Mouse (Mus musculus) G1E (cell line): ENCODE results near the gene Clec4f. TPM values are rescaled to one million over a fixed set of nuclear protein-coding genes. Genes with fewer than 3 reads are reported as not detected.
A peak's percentile ranks its signal among the peaks of the same experiment; 100 is the strongest.

Experiments used
- ATAC-seq: 2 replicates; pipeline ENCODE4 v1.8.0; 2016; ENCODE audit warnings: mild to moderate bottlenecking; ENCODE audit not compliant: insufficient number of reproducible peaks, poor library complexity, low FRiP score, severe bottlenecking; ENCODE audit errors: extremely low read depth
- DNase-seq: peaks from one replicate; pipeline ENCODE4 v3.0.0; 2012; ENCODE audit warnings: low spot score
- H3K27me3 ChIP-seq: 2 replicates; pipeline ENCODE4 v1.6.1; 2012; ENCODE audit warnings: mild to moderate bottlenecking, low read length, inconsistent platforms; ENCODE audit not compliant: insufficient read depth
- H3K36me3 ChIP-seq: replicated peaks from 2 replicates; pipeline ENCODE3; 2012; ENCODE audit warnings: mild to moderate bottlenecking, inconsistent platforms
- H3K4me1 ChIP-seq: 2 replicates; pipeline ENCODE4 v1.6.1; 2012; ENCODE audit warnings: low read depth, low read length, inconsistent platforms, mixed read lengths; ENCODE audit not compliant: insufficient read depth
- H3K4me3 ChIP-seq: 2 replicates; pipeline ENCODE4 v1.5.1; 2012; ENCODE audit warnings: low read depth, mild to moderate bottlenecking, inconsistent platforms, low read length, moderate library complexity, mixed read lengths
- H3K9me3 ChIP-seq: replicated peaks from 2 replicates; pipeline ENCODE4 v1.6.1; 2012; ENCODE audit warnings: inconsistent platforms
- CTCF ChIP-seq: IDR thresholded peaks from 2 replicates; pipeline ENCODE4 v1.5.1; 2012; ENCODE audit warnings: low read depth, low read length, inconsistent platforms, mixed read lengths
- GATA1 ChIP-seq: IDR thresholded peaks from 2 replicates; pipeline ENCODE4 v1.6.1; 2012; ENCODE audit warnings: borderline replicate concordance, low read length, inconsistent platforms, mixed read lengths
- GATA2 ChIP-seq: IDR thresholded peaks from 2 replicates; pipeline ENCODE4 v1.6.1; 2012; ENCODE audit warnings: low read depth, low read length, inconsistent platforms, borderline replicate concordance
- POLR2AphosphoS5 ChIP-seq: IDR thresholded peaks from 2 replicates; pipeline ENCODE4 v1.6.1; 2012; ENCODE audit warnings: low read depth, low read length, inconsistent platforms; ENCODE audit not compliant: insufficient replicate concordance
- TAL1 ChIP-seq: conservative IDR thresholded peaks from 2 replicates; pipeline ENCODE4 v1.6.1; 2012; ENCODE audit warnings: low read depth, low read length, inconsistent platforms, mixed read lengths
- polyA plus RNA-seq: library from polyadenylated mRNA; stranded (reverse); fragments of >175 nt; gene quantifications from 2 replicates; pipeline ENCODE4 v1.2.3, GENCODE M21; 2012
- total RNA-seq, 2 experiments: library from RNA; stranded (forward) in 1 of 2; stranded (reverse) in 1 of 2; fragments of 200-1000 nt in 1 of 2; fragments of >200 nt in 1 of 2; fragmentation: Nextera tagmentation in 1 of 2; gene quantifications; 2 replicates each; pipeline ENCODE4 v1.2.3; 2014 to 2017

Clec4f gene
- total and polyA plus RNA-seq, 3 experiments, result 0.05 TPM; not detected in 2

GRCm38 (mm10) chr6:83701001-83701400 lies 45.0 kb upstream of the Clec4f start:
- H3K9me3 ChIP-seq, result no peaks in the 10 kb centered on the region
- no peak overlapping the region for H3K4me3 ChIP-seq
- H3K27me3 ChIP-seq, result peaks cover 76% of the 10 kb centered on the region
- no peaks in the 10 kb centered on the region for H3K36me3 ChIP-seq
- DNase-seq (no peak), ATAC-seq (no peak)
- H3K4me1 ChIP-seq, result no peaks in the 10 kb centered on the region
- TF ChIP-seq TAL1 (no peak), POLR2AphosphoS5 (no peak), CTCF (no peak), GATA2 (no peak), GATA1 (no peak)

GRCm38 (mm10) chr6:83699971-83700370 lies 44.0 kb upstream of the Clec4f start:
- TF ChIP-seq GATA1, result no peak
- TF ChIP-seq POLR2AphosphoS5, result no peak
- ATAC-seq (no peak), DNase-seq (no peak)
- H3K4me1 ChIP-seq, result no peaks in the 10 kb centered on the region
- no peak overlapping the region for H3K4me3 ChIP-seq
- H3K36me3 ChIP-seq, result no peaks in the 10 kb centered on the region
- no peaks in the 10 kb centered on the region for H3K9me3 ChIP-seq
- H3K27me3 ChIP-seq, result peaks cover 78% of the 10 kb centered on the region

GRCm38 (mm10) chr6:83697932-83698331 lies 41.9 kb upstream of the Clec4f start:
- Histone ChIP-seq H3K4me1 (no peaks in the 10 kb centered on the region), H3K4me3 (no peak overlapping the region), H3K36me3 (no peaks in the 10 kb centered on the region), H3K27me3 (peaks cover 72% of the 10 kb centered on the region), H3K9me3 (no peaks in the 10 kb centered on the region)
- no peak for ATAC-seq
- no peak for TF ChIP-seq POLR2AphosphoS5
- no peak for TF ChIP-seq TAL1
- TF ChIP-seq GATA2, result no peak
- TF ChIP-seq GATA1, result no peak
- DNase-seq, result no peak

GRCm38 (mm10) chr6:83696684-83697083 lies 40.7 kb upstream of the Clec4f start:
- DNase-seq (no peak), ATAC-seq (no peak)

GRCm38 (mm10) chr6:83695731-83696130 lies 39.7 kb upstream of the Clec4f start:
- DNase-seq (no peak), ATAC-seq (no peak)
- Histone ChIP-seq H3K36me3 (no peaks in the 10 kb centered on the region), H3K4me1 (no peaks in the 10 kb centered on the region), H3K9me3 (no peaks in the 10 kb centered on the region), H3K4me3 (no peak overlapping the region), H3K27me3 (peaks cover 69% of the 10 kb centered on the region)
- no peak for TF ChIP-seq TAL1

More at GRCm38 (mm10) chr6:83696684-83697083, 40.7 kb upstream of the Clec4f start:
- no peak for TF ChIP-seq GATA1
- TF ChIP-seq POLR2AphosphoS5, result no peak
- no peak for TF ChIP-seq TAL1
- no peak for TF ChIP-seq CTCF
- TF ChIP-seq GATA2, result no peak
- peaks cover 73% of the 10 kb centered on the region for H3K27me3 ChIP-seq
- H3K4me1 ChIP-seq, result no peaks in the 10 kb centered on the region
- H3K4me3 ChIP-seq, result no peak overlapping the region
- H3K36me3 ChIP-seq, result no peaks in the 10 kb centered on the region
- H3K9me3 ChIP-seq, result no peaks in the 10 kb centered on the region

GRCm38 (mm10) chr6:83693835-83694234 lies 37.8 kb upstream of the Clec4f start:
- DNase-seq, result peak; percentile 68

GRCm38 (mm10) chr6:83692962-83693361 lies 37.0 kb upstream of the Clec4f start:
- Histone ChIP-seq H3K36me3 (no peaks in the 10 kb centered on the region), H3K9me3 (no peaks in the 10 kb centered on the region), H3K4me3 (no peak overlapping the region), H3K27me3 (peaks cover 68% of the 10 kb centered on the region), H3K4me1 (peaks cover 3% of the 10 kb centered on the region; the same call in 1 of the 2 replicates)
- DNase-seq, result no peak
- TF ChIP-seq GATA1, result no peak
- no peak for TF ChIP-seq CTCF
- TF ChIP-seq POLR2AphosphoS5, result no peak
- no peak for TF ChIP-seq GATA2
- TF ChIP-seq TAL1, result no peak
- no peak for ATAC-seq

More at GRCm38 (mm10) chr6:83693835-83694234, 37.8 kb upstream of the Clec4f start:
- TF ChIP-seq POLR2AphosphoS5, result no peak
- peak; percentile 44 for TF ChIP-seq CTCF
- no peaks in the 10 kb centered on the region for H3K9me3 ChIP-seq
- H3K36me3 ChIP-seq, result no peaks in the 10 kb centered on the region
- H3K27me3 ChIP-seq, result peaks cover 70% of the 10 kb centered on the region
- no peak for ATAC-seq
- no peak overlapping the region for H3K4me3 ChIP-seq
- H3K4me1 ChIP-seq, result peaks cover 3% of the 10 kb centered on the region; the same call in 1 of the 2 replicates
